ENCODE assay signal across 12 mouse cellular contexts in genomic region chr5:110225056-110225455, GRCm38 (mm10).
"Had no signal": no experiment of that assay in that cellular context is flagged by ENCODE, and none has a peak within 500 bp of the region (broad histone marks: within the 10 kb centered on the region; RNA-seq: fewer than 3 reads in every experiment).

No protein-coding gene starts in this region.

- DNase-seq: left cerebral cortex, postnatal 4 days; liver; liver, embryonic 13.5 days; liver, postnatal 0 days; lung, adult 18-20 months; lung, adult 2 months; lung, embryonic 14.5 days; lung, postnatal 10 days; lung, postnatal 14 days; lung, postnatal 36 days; lung, postnatal 4 days; midbrain, embryonic 14.5 days had no signal
